Mouse (Mus musculus): Measurements from ENCODE around the gene Dhx57.
A peak's percentile ranks its signal among the peaks of the same experiment; 100 is the strongest.
"Not testable (repeated sequence)": the region's sequence is repeated elsewhere in the genome, so short reads cannot be mapped to it uniquely, and the experiment has no call there.

Dhx57 gene

DNA sequence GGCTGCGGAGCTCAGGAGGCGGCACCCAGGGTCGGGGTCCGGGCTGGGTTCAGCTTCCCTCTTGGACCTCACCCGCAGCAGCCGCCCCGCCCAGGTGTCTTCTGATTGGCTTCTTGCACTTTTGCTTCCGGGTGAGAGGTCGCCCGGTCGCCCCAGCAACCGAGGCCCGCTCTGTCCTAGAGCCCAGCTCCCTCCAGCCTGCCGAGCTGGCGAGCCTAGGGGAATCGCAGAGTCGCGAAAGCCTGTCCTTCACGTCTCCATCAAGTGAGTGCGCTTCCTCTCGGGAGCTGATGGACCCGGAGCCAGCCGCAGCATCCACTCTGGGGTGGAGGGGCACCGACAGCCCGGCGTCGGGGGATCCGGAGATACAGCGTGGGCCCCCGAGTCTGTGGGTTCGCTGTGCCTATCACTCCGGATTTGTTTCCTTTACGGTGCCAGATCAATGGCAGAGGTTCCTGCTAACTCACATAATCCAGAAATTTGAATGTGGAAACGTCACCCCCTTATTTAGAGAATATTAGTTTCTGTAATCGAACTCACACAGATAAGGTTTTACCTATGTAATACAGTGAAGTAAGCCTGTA lies at the start of gene Dhx57, which contains the start of gene Morn2:
Dhx57 (minus strand) TSS at position 403 of the 584 bp plus-strand sequence.
Morn2 (plus strand) TSS at position 130 of the 584 bp plus-strand sequence.
- peak; percentile 99 for DNase-seq (ENCODE audit: inconsistent ontology term)

DNA sequence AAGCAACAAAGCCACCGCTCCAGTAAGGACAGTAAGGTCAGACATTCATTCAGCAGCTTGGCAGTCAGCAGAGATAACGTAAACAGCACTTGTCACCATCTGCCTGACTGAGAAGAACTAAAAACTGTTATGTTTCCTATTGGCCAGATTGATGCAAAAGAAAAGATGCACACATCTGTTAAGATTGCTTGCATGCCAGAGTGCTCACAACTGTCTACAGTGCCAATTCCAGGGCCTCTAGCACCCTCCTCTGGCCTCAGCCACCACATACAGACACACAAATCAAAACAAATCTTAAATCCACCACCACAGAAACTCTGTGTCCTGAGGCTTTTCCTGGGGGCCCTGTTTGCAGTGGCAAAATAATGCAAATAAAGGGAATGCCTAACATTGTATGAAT lies 42.1 kb upstream of the Dhx57 start:
- no peak for DNase-seq (ENCODE audit: inconsistent ontology term)

DNA sequence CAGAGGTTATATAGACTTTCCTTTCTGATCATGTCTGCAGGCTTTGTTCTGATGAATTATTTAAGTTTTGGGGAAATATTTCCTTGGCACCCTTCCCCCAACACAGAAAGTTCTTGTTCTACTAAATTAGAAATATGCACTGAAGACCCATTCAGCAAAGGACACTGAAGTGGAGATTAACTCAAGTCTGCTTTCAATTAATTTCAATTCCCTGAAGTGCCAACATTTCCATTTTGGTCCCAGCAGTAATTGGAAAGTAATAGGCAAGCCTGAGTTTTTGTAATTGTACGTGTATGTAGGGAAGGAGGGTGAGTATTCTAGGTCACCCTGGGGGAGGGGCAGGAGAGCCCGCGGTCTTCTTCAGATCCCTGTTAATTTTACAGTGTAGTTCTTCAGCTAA lies 36.2 kb upstream of the Dhx57 start:
- peak; percentile 77 for DNase-seq (ENCODE audit: inconsistent ontology term)

DNA sequence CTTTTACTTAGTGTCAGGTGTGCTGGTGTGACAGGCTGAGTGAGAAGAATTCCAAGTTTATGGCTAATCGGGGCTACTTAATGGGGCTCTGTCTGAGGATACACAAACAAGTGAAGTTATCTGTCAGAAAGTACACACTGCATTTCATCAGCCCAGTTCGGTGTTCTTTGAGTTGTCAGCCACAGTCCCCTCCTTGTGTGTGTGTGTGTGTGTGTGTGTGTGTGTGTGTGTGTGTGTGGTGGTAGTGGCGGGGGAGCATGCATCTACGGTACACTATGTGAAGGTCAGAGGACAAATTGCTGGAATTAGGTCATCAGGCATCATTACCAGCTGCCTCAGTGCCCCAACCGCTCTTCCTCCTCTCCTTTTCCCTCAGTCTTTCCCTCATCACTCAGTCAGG lies 35.2 kb upstream of the Dhx57 start:
- no peak for DNase-seq (ENCODE audit: inconsistent ontology term)

DNA sequence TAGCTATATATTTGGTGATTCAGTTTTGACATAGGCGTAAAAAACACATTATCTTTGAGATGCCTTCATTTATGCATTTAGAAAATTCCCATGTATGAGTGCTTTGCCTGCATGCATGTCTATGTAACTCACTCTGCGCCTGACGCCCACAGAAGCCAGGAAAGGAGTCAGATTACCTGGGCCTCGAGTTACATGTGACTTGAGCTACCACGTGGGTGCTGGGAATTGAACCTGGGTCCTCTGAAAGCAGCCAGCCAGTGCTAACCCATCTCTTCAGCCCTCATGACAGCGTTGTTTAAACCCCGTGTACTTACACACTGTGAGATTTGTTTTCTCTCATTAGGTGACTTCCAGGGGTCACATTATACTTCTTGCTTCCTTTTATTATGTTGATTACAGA lies 34.2 kb upstream of the Dhx57 start:
- DNase-seq (ENCODE audit: inconsistent ontology term): no peak

DNA sequence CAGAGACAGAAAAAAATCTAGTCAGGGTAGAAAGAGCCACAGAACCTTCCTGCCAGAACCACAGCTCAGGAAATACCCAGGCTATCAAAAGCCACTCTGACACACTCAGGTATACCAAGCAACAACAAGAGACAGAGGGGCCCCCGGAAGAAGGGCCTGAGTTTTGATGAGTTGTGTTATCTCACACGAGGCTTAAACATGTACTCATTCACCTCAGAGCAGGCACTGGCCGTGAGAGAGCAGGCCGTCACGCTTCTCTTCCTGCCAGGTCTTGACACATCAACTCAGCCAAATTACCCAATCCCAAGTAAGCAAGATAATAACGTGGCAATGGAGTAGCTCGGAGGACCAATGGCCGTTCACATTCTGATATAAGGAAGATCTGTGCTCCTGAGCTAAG lies 33.4 kb upstream of the Dhx57 start:
- no peak for DNase-seq (ENCODE audit: inconsistent ontology term)

DNA sequence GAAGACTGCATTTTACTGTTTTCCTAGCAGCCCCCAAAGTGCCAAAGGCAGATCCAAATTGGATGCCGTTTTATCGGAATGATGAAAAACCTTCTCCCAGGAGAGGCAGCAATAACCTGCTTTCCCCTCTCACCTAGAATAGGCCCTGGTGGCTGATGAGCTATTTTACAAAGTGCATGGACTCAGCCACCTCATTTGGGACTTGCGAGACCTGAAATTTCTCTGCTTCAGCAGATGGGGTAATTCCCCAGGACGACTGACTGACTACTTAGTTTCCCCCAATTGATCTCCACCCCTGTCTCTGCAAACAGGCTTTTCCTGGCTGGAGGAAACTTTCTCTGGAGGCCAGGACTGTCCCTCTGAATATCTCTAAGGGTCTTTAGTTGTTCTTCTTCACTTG lies 32.7 kb upstream of the Dhx57 start:
- DNase-seq (ENCODE audit: inconsistent ontology term): no peak

DNA sequence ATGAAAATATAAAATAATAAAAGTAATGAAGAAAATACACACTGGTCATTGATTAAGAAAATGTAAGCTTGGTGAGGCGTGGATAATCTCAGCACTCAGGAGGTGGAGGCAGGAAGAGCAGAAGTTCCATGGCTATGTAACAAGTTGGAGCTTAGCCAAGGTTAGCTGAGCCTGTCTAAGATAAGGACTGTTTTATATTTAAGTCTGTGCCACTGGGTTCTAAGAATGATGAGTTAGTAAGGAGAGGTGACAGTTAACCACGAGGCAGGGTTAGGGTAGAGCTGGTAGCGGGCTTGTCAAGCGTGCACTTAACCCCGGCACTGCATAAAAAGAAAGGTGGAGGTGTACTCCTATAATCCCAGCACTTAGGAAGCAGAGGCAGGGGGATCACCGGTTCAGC lies 32.0 kb upstream of the Dhx57 start:
- no peak for DNase-seq (ENCODE audit: inconsistent ontology term)

DNA sequence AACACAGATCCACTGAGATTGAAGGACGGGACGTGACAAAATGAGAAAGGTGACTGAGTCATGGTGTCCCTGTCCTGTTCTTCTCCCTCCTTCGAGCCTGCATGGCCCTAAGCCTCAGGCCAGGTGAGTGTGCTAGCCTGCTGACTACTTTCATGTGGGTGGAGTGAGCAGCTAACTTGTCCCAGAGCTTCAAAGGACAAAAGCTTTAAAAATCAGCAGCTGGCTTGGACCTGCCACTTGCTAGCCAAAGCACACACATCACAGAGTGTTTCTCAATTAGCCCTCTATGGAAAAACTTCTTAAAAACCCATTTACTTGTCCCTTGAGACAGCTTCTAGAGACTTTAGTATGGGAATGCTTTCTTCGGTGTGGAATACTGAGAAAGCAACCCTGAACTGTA lies 22.1 kb upstream of the Dhx57 start:
- DNase-seq (ENCODE audit: inconsistent ontology term): no peak

DNA sequence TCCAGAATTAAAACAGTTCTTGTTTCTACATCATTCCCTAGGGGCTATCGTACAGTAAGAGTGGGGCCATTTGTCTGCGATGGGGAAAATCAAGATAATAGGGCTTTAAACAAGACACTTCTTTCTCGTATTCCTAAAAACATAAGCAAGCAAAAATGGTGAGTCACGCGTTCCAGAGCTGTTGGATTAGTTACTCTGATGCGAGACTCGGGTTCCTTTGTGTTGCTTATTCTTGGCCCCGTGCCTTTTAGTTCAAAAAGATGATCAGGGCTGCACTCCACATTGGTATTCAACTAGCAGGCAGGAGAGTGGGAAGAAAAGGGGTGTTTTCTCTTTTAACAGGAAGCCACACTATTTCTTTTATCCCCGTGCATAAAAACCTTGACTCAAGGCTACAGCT lies 21.5 kb upstream of the Dhx57 start:
- DNase-seq (ENCODE audit: inconsistent ontology term): peak; percentile 75

DNA sequence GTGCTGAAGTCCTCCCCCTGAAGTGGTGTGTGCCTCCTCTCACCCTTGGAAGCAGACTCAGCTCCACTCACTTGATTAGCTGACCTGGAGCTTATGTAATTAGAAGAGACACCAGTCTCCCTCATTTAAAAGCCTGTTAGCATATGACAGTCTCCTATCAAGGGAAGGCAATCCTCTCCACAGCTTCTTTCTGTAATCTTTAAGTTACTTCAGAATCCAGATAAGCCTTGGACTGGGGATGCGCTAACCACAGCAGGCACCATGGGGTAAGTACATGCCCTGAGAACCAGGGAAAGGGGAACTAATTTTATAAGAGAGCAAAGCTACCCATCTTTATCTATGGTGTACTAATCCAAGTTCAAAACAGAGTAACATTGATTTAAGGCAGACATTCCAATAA lies 17.0 kb upstream of the Dhx57 start, which contains the start of gene Arhgef33:
Arhgef33 (plus strand) TSS at position 157 of the 400 bp plus-strand sequence.
- no peak for DNase-seq (ENCODE audit: inconsistent ontology term)

DNA sequence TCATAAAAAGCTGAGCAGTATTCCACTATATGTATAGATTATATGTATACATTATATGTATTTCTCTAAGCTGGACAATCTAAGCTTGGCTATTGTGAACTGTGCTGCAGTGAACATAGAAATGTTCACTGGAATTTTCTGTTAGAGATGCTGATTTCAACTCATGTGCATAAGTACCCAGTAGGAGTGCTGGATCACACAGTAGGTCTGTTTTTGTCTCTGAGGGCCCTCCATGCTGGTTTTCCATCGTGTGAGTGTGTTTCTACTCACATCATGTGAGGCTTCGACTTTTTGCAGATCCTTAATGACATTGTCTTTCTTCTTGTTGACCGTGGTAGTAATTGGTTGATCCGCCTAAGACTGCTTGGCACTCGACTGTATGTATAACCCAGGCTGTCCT lies 8.6 kb upstream of the Dhx57 start:
- no peak for DNase-seq (ENCODE audit: inconsistent ontology term)

DNA sequence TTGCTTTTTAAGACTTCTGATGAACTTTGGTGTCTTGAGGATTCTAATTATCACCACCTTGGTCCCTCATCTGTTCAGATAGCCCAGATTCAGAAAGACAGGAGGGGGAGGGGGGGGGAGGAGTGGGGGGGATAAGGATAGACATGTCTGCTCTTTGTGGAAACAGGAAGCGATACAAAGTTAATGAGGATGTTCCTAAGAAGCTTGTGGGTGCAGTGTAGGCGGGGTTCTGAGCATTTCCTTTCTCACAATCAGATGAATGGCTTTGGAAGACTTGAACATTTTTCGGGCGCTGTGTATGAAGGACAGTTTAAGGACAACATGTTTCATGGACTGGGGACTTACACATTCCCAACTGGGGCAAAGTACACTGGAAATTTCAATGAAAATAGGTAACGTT lies 5.0 kb upstream of the Dhx57 start:
- no peak for DNase-seq (ENCODE audit: inconsistent ontology term)

DNA sequence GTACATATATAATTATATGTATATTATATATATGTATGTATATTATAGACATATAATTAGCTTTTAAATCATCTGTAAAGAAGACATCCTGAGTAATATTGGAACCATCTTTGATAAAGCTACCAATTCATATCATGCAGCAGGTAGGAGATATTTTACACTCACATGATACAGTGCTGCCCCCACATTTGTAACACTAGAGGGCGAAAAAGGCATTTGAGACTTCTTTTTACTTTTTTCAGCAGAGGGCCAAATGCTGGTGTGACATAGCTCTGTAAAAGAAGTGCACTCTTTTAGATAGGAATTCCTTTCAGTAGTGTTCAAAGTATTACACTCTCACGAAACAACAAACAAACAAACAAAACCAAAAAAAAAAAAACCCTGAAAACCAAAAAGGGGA lies 872 bp upstream of the Dhx57 start:
- DNase-seq (ENCODE audit: inconsistent ontology term): peak; percentile 64

DNA sequence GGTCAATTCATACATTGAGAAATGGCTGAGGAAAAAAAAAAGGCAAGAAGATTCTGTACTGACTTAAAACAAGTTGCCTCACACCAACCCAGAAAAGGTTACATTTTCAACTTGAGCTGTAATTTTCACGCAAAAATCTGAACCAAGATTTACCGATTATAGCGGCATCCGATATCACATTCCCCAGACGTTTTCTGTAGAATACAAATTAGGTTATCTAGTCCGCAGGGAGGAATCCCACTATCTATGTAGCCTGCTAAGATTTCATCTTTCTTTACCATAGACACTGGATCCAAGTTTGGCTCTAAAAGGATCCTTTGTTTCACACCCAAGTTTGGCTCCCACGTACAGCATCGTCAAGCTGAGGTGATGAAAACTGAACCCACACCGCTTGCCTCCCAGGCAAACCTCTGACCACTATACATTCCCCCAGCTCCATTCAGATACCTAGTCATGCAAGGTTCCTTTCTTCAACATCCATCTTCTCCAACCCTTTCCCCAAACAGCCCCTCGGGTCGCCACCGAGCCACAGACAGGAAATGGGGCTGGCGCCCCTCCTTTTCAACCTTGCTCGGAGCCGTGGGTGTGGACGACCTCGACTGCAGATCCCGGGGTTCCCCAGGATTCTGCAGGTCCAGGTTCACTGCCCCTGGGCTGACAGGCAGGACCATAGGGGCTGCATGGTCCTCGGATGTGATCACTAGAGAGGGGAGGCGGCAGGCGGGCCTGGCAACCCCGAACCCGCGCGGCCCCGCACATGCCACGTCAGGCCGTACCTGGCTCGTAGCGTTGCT lies 799 bp downstream of the Dhx57 start:
- DNase-seq (ENCODE audit: inconsistent ontology term): no peak

DNA sequence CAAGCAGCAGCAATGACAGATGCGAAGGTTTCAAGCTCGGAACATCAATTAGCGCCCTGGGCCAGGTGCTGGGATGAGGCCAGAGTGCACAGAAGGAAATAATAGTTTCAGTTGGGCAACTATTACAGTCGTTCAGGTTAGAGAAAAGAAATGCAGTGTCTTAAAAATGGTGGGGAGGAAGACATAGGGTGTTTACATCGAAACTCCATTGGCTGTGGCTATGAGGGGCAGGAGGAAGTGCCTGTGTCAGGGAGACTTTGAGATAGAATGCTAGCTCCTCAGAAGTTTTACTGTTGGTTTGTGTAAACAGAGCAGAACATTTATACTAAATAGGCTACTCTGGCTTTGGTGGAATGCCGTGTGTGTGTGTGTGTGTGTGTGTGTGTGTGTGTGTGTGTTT lies 2.3 kb downstream of the Dhx57 start:
- DNase-seq (ENCODE audit: inconsistent ontology term): no peak

DNA sequence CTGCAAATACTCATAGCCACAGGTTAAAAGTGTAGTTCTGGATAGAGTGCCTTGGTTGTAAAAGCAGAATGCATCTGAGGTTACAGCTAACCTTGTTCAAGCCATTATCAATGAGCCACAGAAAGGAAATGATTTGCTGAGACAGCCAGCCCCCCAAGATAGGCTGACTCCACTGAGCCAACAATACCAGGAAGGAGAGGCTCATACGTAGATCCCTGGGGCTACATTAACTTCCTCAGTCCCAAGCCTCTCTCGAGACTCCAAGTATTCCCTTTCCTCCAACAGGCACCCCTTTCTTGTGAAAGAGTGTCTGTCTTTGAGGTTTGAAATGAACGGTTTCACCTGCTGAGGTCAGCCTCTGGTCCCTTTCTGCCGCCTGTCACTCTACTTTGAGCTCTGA lies 5.8 kb downstream of the Dhx57 start:
- no peak for DNase-seq (ENCODE audit: inconsistent ontology term)

DNA sequence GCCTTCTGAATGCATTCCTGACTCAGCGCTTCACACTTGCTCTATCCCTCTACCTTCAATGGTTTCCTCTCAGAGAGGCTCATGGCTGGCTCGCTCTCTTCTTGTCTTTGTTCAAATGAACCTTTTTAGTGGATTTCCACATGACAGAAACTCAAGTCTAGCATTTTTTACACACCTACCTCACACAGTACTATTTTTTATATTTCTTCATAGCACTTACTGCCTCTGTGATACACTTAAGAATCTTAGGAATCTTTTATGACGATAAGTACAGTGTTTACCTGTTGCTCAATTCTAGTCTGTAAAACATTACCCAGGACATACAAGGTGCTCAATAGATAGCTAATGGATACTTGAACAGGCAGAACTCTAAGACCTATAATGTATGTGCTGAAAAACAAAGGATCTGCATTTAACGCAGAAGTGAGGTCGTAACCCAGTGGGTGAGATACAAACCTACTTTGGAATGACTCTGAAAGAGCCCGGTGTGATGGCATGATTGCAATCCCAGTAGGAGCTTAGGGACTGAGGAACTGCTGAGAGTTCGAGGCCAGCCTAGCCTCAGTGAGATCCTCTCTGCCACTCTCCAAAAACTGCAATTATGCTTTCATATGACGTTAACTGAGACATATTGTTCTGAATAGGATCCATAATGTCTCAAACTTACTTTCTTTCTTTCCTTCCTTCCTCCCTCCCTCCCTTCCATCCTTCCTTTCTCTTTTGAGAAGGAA lies 10.8 kb downstream of the Dhx57 start:
- no peak for DNase-seq (ENCODE audit: inconsistent ontology term)

DNA sequence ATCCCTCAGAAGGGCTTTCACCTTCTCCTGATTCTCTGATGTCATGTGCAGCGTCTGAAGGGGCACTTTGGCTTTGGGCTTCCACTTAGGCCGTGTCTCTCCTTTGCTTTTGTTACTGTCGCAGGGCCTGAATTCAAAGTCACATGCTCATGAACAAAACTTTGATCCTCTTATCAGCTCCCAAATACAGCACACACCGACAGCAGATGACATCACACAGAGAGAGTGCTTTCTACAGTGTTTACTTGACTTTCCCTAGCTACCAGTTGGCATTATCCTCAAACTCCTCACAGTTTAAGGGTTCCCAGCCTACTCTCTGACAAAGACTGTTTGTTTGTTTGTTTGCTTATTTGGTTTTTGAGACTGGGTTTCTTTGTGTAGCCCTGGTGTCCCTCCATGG lies 12.0 kb downstream of the Dhx57 start:
- DNase-seq (ENCODE audit: inconsistent ontology term): no peak

DNA sequence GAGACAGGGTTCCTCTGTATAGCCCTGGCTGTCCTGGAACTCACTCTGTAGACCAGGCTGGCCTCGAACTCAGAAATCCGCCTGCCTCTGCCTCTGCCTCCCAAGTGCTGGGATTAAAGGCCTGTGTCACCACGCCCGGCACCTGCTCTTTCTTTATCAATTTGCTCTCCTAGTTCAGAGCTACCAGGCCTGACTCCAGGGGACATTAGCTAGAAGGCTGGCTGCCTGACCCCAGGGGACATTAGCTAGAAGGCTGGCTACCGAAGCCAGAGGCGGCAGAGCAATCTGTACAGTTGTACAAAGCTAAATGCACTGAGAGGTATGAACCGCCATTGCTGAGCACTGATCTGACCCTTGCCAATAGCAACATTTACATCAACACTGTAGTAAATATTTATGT lies 19.7 kb downstream of the Dhx57 start:
- not testable (repeated sequence) for DNase-seq (ENCODE audit: inconsistent ontology term)

DNA sequence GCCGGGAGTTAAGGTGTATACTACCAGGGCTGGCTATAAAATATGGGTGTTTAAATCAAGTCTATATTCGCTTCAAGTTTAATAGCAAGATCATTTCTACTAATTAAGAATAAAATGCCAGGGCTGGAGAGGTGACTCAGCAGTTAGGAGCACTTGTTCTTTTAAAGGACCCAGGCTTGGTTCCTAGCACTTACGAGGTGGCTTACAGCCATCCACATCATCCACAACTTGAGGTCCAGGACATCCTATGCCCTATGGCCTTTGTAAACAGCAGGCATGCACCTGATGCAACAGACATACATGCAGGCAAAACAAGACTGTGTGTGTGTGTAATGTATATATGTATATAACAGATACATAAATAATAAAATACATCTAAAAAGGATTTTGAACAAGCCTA lies 22.1 kb downstream of the Dhx57 start:
- DNase-seq (ENCODE audit: inconsistent ontology term): no peak

DNA sequence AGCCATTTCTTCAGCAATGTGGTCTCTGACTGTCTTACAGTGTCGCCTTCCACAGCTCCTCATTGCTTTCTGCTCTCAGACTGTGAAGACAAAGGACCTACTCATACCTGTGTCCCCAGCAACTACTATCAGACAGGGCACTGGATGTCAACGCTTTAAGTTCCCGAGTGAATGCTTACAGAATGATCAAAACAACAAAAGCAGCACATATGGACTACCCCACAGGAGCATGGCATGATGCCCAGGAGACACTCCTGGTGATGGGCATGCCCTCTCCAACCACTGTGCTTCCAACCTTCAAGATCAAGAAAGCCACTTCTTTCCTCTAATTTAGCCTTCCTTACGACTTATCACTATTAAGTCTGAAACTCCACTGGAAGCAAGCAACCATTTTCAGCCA lies 23.2 kb downstream of the Dhx57 start:
- no peak for DNase-seq (ENCODE audit: inconsistent ontology term)

DNA sequence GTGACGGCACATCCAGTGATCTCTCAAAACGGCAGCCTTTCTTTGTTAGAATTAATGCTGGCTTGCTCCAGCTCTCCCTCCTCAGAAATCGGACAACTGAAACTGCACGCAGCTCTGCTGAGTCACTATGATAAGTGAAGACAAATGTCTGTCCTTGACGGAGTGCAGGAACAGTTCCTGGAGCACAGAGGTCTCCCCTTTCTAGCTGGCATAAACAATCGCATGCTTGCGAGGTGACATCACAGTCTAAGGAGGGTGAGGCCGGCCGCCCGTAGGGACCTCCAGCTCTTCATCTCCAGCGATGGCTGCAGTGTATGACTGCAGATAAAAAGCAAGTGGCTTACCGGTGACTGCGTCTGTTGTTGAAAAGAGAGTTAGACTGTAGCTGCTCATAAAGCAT lies 35.1 kb downstream of the Dhx57 start:
- peak; percentile 70 for DNase-seq (ENCODE audit: inconsistent ontology term)
